Mouse (Mus musculus) limb, embryonic 14.5 days (tissue): Measurements from ENCODE around the gene AI413582. TPM values are rescaled to one million over a fixed set of nuclear protein-coding genes. Genes with fewer than 3 reads are reported as not detected.

ENCODE experiments used
- ATAC-seq: fragments of 200-750 bp; cut with Nextera tagmentation; 2 replicates; pipeline ENCODE4 v1.8.0; 2017; ENCODE audit warnings: low read depth, moderate number of reproducible peaks, moderate TSS enrichment; ENCODE audit not compliant: low FRiP score
- DNase-seq: peaks from one replicate; pipeline ENCODE4 v3.0.0-alpha.2; 2015; ENCODE audit warnings: low spot score
- H3K27ac ChIP-seq: fragments of 300-500 bp; sonication (generic); replicated peaks from 2 replicates; pipeline ENCODE4 v1.5.1; 2014; ENCODE audit warnings: low read depth, mild to moderate bottlenecking, low read length, moderate library complexity, mixed read lengths
- H3K27me3 ChIP-seq: fragments of 300-500 bp; sonication (generic); 2 replicates; pipeline ENCODE4 v1.6.1; 2014; ENCODE audit warnings: low read length, mixed read lengths; ENCODE audit not compliant: control insufficient read depth, insufficient read depth
- H3K36me3 ChIP-seq: fragments of 300-500 bp; sonication (generic); 2 replicates; pipeline ENCODE4 v1.6.1; 2014; ENCODE audit warnings: mild to moderate bottlenecking, low read length, moderate library complexity, mixed read lengths; ENCODE audit not compliant: control insufficient read depth, insufficient read depth
- H3K4me1 ChIP-seq: fragments of 300-500 bp; sonication (generic); 2 replicates; pipeline ENCODE4 v1.6.1; 2014; ENCODE audit warnings: antibody characterized with exemption, low read length, mixed read lengths; ENCODE audit not compliant: control insufficient read depth, insufficient read depth
- H3K4me2 ChIP-seq: fragments of 300-500 bp; sonication (generic); replicated peaks from 2 replicates; pipeline ENCODE4 v1.6.1; 2014; ENCODE audit warnings: low read depth, mild to moderate bottlenecking, low read length, moderate library complexity; ENCODE audit not compliant: severe bottlenecking
- H3K4me3 ChIP-seq: fragments of 300-500 bp; sonication (generic); replicated peaks from 2 replicates; pipeline ENCODE4 v1.5.1; 2014; ENCODE audit warnings: low read length
- H3K9ac ChIP-seq: fragments of 300-500 bp; sonication (generic); 2 replicates; pipeline ENCODE4 v1.6.1; 2014; ENCODE audit warnings: mild to moderate bottlenecking, low read depth, low read length, moderate library complexity; ENCODE audit not compliant: severe bottlenecking
- H3K9me3 ChIP-seq: fragments of 300-500 bp; sonication (generic); 2 replicates; pipeline ENCODE4 v1.6.1; 2016; ENCODE audit warnings: low read length; ENCODE audit not compliant: control insufficient read depth
- POLR2A ChIP-seq: fragments of 200-500 bp; IDR thresholded peaks from 2 replicates; pipeline ENCODE4 v1.8.0; 2012; ENCODE audit warnings: inconsistent platforms, mild to moderate bottlenecking, moderate library complexity, borderline replicate concordance; ENCODE audit not compliant: insufficient read depth, insufficient read length; ENCODE audit errors: extremely low read depth
- WGBS: fragments of 180-500 bp; shearing (Covaris S2); extraction: QIAGEN DNeasy Blood & Tissue Kit; methylation state at CpG from one replicate; pipeline ENCODE4 v1.1.7; 2014; 5-methylcytosine and 5-hydroxymethylcytosine counted together
- polyA plus RNA-seq, 2 experiments: library from polyadenylated mRNA; depleted of rRNA in 1 of 2; stranded (reverse) in 1 of 2; unstranded in 1 of 2; fragments of >200 nt; fragmentation: Nextera tagmentation in 1 of 2; extraction: Ambion mirVana in 1 of 2; gene quantifications; 2 replicates each; pipeline versions ENCODE4 v1.2.1 to v1.2.3; 2012 to 2014

Gene AI413582
- polyA plus RNA-seq, 2 experiments: 24.1 to 31.9 TPM

DNA sequence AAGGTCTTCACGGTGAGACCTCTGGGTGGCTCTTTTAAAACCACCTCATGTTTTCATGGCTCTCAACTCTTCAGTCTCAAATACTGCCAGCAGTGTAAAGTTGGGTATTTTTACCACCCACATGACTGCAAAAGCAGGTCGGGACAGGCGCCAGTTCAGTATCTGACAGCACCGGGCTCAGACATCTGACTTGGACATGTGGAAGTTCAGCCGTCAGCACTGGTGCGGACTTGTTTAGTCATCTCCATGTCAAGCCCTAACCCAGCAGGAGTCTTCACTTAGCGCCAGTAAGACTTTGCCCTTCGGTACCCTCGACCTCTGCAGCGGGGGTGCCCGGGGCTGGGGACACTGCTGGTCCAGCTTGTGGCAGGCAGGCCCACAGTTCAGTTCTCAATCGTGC lies 21.7 kb upstream of the AI413582 start:
- Histone ChIP-seq H3K27ac (no peak overlapping the region; the same call in 1 of the 2 replicates), H3K9ac (no peak overlapping the region)

GRCm38 (mm10) chr17:27586661-27587060 lies 21.1 kb upstream of the AI413582 start:
- H3K27me3 ChIP-seq: no peaks in the 10 kb centered on the region
- H3K9me3 ChIP-seq: no peaks in the 10 kb centered on the region
- WGBS: 57% methylated on average over 9 of the region's 9 CpGs
- no peak overlapping the region for H3K4me3 ChIP-seq
- H3K9ac ChIP-seq: no peak overlapping the region
- H3K36me3 ChIP-seq: peaks cover 74% of the 10 kb centered on the region
- 0 out of 2 replicates have a peak, but pooled peaks cover 3% of the 10 kb centered on the region for H3K4me1 ChIP-seq
- no peak overlapping the region for H3K27ac ChIP-seq
- no peak for ATAC-seq
- no peak for TF ChIP-seq POLR2A
- DNase-seq: no peak
- H3K4me2 ChIP-seq: no peak overlapping the region

More for the DNA sequence above, 21.7 kb upstream of the AI413582 start:
- no peaks in the 10 kb centered on the region for H3K27me3 ChIP-seq
- no peaks in the 10 kb centered on the region for H3K9me3 ChIP-seq
- ATAC-seq (no peak), DNase-seq (no peak)
- 64% methylated on average over 12 of the region's 12 CpGs for WGBS
- no peak overlapping the region for H3K4me3 ChIP-seq
- H3K4me1 ChIP-seq: 0 out of 2 replicates have a peak, but pooled peaks cover 3% of the 10 kb centered on the region
- no peak overlapping the region for H3K4me2 ChIP-seq
- TF ChIP-seq POLR2A: no peak
- H3K36me3 ChIP-seq: peaks cover 73% of the 10 kb centered on the region

- Histone ChIP-seq H3K36me3 (peaks cover 92% of the 10 kb centered on the region), H3K27ac (no peak overlapping the region), H3K4me2 (no peak overlapping the region), H3K27me3 (no peaks in the 10 kb centered on the region), H3K4me1 (0 out of 2 replicates have a peak, but pooled peaks cover 3% of the 10 kb centered on the region), H3K9me3 (no peaks in the 10 kb centered on the region), H3K4me3 (no peak overlapping the region), H3K9ac (no peak overlapping the region)
- TF ChIP-seq POLR2A: no peak
- no peak for DNase-seq
- 91% methylated on average over 13 of the region's 13 CpGs for WGBS
- no peak for ATAC-seq
Measured at GRCm38 (mm10) chr17:27583185-27583894, 17.8 kb upstream of the AI413582 start.

DNA sequence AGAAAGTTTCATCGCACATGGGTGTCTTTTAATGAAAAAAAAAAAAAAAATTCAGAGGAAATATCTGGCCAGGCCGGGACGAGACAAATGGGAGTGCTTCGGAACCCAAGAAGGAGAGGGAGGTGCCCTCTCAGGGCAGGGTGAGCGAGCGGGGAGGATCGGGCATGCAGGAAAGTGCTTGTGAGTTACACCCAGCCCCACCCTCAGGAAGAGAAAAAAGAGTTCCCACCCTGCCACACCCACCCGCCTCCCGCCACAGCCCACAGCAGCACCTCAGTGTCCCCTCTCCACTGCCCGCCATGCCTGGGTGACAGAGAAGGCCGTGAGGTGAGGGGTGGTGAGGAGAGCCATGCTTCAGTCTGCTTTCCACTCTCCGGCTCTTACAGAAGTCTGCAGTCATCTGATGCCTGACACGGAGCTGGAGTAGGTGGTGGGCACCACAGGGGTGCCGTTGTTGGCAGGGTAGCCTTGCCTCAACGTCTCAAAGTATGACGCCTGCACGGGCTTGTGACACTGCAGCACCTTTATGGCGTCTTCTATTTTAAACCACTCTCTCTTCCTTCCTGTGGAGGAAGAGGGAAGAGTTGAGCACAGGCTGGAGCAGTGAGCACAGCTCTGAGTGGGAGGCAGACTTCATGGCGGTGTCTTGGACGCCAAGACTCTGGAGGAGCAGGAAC lies 15.0 kb upstream of the AI413582 start:
- ATAC-seq: no peak

DNA sequence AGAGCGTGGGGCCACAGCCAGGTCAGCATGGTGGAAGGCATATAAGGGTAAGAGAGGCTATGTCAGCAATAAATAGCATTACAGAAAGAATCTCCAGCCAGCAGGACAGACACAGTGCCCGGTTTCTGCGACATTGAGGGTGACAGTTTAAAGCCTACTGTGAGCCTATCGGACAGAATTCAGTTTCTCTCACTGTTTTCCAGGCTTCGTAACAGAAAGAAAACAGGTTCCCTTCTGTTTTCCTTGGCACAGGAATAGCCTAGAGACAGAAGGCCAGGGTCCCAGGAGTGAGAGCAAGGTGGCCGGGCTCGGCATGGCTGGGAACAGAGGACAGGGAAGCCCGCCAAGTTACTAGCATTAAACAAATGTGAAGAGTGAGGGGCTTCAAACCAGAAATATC lies 14.3 kb upstream of the AI413582 start:
- Histone ChIP-seq H3K4me2 (no peak overlapping the region), H3K4me1 (peaks cover 3% of the 10 kb centered on the region; the same call in 1 of the 2 replicates), H3K27me3 (no peaks in the 10 kb centered on the region), H3K9ac (no peak overlapping the region), H3K27ac (no peak overlapping the region), H3K9me3 (no peaks in the 10 kb centered on the region), H3K36me3 (peaks cover 82% of the 10 kb centered on the region), H3K4me3 (no peak overlapping the region)
- ATAC-seq (no peak), DNase-seq (no peak)
- TF ChIP-seq POLR2A: no peak
- WGBS: 90% methylated on average over 8 of the region's 8 CpGs

More for the DNA sequence above, 15.0 kb upstream of the AI413582 start:
- no peak for DNase-seq
- Histone ChIP-seq H3K9ac (no peak overlapping the region), H3K4me1 (peaks cover 3% of the 10 kb centered on the region; the same call in 1 of the 2 replicates), H3K4me3 (no peak overlapping the region), H3K4me2 (no peak overlapping the region), H3K36me3 (peaks cover 86% of the 10 kb centered on the region), H3K27me3 (no peaks in the 10 kb centered on the region), H3K9me3 (no peaks in the 10 kb centered on the region), H3K27ac (no peak overlapping the region)
- TF ChIP-seq POLR2A: no peak
- WGBS: 84% methylated on average over 20 of the region's 20 CpGs
